Mouse (Mus musculus) brain, embryonic 14.5 days (tissue): ENCODE measurements around the gene Fam8a1.

ENCODE experiments used
- CTCF ChIP-seq: fragments of 200-500 bp; IDR thresholded peaks from 2 replicates; pipeline ENCODE4 v1.5.1; 2012; ENCODE audit warnings: inconsistent platforms, mild to moderate bottlenecking, moderate library complexity, borderline replicate concordance; ENCODE audit not compliant: insufficient read depth, insufficient read length; ENCODE audit errors: extremely low read depth
- POLR2A ChIP-seq: fragments of 200-500 bp; IDR thresholded peaks from 2 replicates; pipeline ENCODE4 v1.6.1; 2012; ENCODE audit warnings: mild to moderate bottlenecking, inconsistent platforms, borderline replicate concordance; ENCODE audit not compliant: poor library complexity, insufficient read depth, insufficient read length, severe bottlenecking; ENCODE audit errors: extremely low read depth

- TF ChIP-seq POLR2A, result no peak
- no peak for TF ChIP-seq CTCF
Observed at GRCm38 (mm10) chr13:46629391-46629790, 39.9 kb upstream of the Fam8a1 start.
